Mouse (Mus musculus): ENCODE measurements around the gene Vti1a.

Vti1a gene

DNA sequence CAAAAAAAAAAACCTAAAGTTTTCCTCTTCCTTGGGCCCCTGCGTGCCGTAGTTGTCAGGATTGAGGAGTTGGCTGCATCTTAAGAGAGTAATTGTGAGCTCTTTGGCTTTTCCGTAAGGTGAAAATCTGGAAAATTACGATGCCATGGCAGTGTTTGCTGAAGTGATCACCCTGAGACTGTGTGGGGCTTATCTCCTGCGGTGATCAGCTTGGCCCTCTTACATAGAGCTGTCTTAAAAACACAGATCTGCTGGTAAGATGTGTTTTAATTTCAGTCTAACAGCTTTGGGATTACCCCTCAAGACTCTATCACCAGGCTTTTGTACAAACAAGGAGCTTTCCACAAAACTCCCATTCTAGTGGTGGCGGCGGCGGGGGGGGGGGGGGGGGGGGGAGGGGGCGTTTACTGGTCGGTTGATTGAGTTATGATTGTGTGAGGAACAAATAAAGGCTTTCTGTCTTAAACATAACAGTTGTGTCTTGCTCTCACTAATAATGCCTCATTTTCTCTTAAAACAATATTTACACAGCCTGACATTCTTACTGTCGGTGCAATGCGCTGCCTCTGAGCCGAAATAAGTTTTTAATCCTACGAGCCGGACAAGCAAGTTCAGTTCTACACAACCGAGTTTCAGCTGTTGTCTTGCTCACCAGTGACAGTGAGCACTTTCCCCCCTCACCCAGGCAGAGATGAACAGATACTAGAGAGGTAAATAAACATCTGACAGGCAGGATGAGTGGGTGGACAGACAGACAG, 267.0 kb downstream of the Vti1a start:
- in situ Hi-C loops (cut with MboI, MseI), result no loop called here

DNA sequence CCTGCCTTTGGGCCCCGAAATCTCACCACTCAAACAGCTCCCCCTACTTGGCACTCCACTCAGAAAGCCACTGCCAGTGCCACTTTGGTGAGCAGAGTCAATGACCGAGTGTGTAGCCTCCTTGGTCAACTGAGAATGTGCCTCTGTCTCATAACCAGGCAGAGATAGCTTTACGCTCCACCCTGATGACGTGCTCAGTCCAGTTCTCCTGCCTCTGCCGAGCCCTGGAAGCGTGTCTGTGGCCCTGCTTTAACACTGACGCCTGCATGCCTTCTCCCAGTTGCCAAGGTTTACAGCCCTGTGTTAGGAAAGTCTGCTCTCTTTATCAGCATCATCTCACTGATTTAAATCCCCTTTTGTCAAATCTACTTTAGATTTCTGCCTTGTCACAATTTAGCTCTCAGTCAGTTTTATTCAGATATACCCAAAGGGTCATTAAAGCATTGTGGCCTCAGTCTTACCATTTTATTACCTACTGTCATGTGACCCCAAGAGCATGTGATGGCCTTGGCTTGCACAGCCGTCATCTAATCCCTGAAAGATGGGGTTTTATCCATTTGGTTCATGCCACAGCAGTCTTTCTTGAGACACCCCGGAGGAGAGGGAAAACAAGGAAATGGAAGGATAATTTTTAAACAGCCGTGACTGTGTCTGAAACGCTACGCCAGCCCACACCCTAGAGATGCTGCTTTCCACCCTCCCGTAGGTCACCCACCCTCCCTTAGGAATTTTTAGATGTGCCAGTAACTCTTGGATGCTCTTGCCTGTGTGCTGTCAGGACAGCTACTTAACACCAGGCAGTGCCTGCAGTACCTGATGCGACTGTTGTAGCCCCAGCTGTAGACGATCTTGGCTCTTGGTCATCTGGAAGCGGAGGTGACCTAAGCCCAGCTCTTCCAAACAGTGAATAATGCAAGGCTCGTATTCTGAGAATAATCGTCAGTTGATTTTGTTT, 269.5 kb downstream of the Vti1a start:
- in situ Hi-C loops (cut with MboI, MseI), result no loop called here

DNA sequence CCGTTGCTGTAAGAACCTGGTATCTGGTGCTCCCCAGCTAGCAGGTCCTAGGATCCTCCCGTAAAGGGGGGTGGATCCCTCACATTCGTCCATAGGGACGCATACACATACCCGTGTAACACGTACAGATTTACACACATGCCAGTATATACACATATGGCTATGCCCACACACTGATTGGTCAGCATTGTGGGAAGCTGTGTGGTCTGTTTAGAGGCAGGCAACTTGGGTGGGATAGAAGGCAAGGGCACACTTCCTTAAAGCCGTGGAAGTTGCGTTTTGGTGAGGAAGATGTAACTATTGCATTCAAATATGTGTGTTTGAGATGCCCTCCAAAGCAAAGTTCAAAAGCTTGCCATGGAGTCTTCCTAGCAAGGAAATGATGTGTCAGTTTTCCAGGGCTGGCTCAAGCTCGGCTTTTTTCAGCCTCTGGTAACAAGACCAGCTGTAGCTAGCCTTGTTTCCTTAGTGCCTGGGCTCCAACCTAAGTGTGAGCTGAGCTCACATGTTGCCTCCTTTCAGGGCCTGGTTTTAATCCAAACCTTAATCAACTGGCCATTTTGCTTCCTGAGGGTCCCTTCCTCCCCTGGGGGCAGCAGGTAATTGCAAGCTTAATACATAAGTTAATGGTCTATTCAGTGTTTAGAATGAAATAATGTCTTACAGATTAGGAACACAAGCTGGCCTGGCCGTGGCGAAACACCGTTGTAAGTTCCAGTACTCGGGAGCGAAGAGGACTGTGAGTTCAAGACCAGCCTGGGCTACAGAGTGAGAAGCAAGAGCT, 271.7 kb downstream of the Vti1a start:
- in situ Hi-C loops (cut with MboI, MseI), result no loop called here

DNA sequence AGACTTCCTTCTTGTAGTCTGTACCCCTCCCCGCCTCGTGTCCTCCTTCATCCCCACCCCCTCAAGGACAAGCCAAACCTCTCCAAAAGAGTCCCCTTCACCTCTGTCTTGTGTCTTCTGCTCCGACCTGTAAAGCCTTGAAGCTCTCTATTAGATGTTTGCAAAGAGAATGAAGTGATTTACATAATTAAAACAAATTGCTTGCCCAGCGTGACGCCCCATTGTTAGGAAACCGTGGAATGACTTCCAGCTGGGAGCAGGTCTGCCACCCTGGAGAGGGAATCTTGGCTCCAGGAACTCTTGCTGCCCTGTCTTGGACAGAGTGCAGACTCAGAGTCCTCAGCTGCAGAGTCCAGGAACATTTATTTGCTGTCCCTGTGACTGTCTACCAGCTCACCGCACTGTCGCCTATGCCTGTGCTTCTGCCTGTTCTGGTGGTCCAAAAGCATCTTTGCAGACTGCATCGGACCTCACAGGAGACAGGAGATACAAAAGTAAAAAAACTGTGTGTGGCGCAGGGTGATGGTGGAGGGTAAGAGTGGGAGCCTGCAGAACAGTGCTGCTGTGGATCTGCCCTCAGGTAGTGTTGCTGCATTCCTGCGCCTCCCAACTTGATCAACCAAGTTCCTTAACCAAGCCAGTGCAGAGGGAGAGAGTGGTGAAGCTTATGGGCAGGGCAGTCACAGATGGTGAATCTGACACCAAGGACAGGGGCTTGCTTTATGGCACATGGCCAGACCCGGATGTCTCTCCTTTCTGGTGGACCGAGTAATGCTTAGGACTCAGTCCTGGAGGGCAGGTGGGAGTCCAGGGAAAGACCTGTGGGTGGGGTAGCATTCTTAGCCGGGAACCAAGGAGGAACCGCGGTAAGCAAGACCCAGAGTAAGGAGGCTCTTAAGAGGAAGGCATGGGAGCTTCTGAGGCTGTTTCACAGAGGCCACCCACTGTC, 273.1 kb downstream of the Vti1a start:
- in situ Hi-C loops (cut with MboI, MseI), result no loop called here

DNA sequence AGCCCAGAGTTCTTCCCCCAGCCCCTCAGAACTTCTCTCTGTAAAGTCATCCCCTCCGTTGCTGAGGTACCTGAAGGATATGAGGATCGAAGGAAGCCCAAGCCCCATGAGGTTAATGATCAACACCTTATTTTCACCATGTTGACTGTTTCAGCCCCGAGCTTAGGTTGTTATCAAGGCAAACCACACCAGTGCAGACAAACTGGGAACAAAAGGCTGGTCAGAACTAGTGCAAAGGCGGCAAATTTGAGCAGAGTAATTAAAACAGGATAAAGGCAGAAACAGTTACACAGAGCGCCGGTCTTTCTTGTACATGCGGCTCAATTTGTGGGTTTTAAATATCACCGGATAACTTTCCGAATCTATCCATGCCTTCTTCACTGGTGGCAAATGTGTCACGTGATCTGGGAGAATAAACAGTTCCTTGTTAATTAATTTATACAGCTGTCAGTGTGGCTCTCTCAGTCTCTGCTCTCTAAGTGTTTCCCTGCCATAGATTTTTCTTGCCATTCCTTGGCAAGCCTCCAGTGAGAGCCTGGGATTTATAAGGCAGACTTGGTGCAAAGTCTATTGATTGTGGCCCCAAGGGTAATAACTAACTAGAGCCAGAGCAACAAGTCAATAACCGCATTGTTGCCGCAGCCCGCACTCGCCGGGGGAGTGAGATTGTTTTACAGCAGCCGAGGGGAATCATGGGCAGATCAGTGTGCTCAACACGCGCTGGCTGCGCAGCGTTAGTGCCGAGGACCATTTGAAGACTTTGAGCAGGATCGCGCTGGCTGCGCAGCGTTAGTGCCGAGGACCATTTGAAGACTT, 277.0 kb downstream of the Vti1a start:
- in situ Hi-C loops (cut with MboI, MseI), result no loop called here

GRCm38 (mm10) chr19:55593729-55594444, 277.8 kb downstream of the Vti1a start:
- in situ Hi-C loops (cut with MboI, MseI), result no loop called here

DNA sequence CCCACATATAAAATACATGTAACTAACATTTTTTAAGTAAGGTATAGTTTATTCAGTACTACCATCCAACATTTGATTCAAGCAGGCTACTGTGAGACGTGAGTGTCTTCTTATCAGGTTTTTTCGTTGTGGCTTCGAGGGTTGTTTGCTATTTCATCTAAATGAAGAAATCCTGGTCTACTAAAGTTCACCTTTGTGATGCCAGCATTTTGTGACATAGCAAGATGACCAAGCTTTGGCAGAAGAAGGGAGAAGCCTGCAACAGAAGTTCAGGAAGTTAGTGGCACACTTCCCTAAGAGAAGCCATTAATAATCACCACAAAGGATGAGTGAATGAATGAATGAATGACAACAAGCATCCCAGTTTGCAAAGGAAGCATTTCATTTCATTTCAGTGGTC, 278.4 kb downstream of the Vti1a start:
- in situ Hi-C loops (cut with MboI, MseI), result no loop called here

DNA sequence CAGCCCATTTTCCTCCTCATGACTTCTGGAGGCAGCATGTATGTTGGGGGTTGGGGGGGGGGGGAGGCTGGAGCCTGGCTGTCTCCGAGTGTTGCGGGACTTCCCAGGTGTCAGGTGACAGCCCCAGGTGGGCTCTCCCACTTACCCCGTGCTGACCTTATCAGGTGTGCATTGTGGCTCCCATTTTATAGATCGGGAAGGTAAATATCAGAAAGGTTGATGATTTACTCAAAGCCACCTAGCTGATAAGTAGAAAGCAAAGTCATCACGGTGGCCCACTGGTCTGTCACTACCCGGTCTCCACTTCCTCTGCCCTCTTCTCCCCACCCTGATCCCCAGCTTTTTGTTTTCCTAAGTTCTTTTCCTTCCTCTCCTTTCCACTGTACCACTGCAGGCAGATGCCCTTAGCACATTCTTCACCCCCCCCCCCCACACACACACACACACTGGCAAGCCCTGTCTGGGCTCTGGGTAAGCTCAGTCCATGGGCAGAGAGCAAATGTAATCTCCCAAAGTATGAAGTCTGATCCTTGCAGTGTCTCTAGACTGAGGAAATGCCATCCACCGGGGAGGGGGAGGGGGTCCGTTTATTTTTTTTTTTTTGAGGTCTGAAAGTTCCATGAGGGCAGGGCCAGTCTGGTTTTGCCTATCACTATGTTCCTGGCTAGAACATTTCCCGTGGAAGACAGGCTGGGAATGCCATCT, 280.0 kb downstream of the Vti1a start:
- in situ Hi-C loops (cut with MboI, MseI), result no loop called here

DNA sequence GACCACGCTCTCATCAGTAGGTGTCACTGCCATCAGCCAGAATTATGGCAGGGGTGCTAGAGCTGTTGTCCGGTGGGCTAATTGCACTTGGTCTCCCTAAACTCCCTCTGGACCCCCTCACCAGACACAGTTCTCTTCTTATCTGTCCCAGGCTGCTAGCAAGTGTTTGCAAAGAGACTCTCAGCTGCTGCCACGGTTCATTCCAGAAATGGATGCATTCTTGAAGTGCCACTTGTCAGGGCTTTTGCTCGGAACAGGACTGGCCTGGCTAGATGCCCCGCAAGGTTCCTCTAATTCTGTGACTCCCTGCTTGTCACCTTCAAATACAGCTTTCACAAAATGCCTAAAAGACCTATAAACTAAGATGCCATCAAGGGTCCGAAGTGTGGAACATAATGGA, 280.7 kb downstream of the Vti1a start:
- in situ Hi-C loops (cut with MboI, MseI), result no loop called here

- in situ Hi-C loops (cut with MboI, MseI), result no loop called here
Observed at GRCm38 (mm10) chr19:55597296-55597695, 281.2 kb downstream of the Vti1a start.

DNA sequence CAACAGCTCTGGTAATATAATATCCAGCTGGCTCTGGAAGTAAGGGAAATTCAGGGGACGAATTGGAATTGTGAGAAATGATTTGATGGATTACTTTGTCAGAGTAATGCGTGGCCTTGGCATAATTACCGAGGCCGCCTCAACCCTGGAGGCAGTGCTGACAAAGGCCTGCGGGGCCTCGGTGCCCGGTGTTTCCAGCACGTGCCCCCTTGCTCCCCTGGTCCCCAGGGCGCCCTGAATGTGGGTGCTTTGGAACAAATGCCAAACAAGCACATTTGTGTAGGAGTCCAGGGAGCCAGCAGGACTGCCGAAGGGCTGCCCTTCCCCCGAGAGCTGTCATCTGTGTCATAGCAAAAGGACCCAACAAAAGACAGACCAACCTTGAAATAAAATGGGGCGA, 281.9 kb downstream of the Vti1a start:
- in situ Hi-C loops (cut with MboI, MseI), result no loop called here

DNA sequence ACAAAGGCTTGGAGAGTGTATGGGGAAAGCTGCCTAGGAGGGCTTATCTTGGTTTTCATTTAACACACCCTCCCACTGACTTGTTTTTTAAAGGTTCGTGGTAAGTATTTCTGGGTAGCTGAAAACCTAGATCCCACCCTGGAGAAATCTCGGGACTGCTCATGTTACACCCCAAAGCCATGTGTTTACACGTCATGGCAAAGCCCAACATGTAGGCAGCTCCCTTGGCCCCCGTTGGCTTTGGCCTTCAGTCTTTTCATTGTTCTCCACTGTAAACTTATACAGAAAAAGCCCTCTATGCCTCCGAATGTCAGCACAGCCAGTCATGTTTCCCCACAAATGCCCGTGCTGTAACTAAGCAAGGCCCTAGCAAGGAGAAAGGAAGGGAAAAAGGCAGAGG, 283.0 kb downstream of the Vti1a start:
- in situ Hi-C loops (cut with MboI, MseI), result no loop called here

- in situ Hi-C loops (cut with MboI, MseI), result no loop called here
Observed at GRCm38 (mm10) chr19:55607725-55608124, 291.6 kb downstream of the Vti1a start.

GRCm38 (mm10) chr19:55608858-55609375, 292.8 kb downstream of the Vti1a start:
- in situ Hi-C loops (cut with MboI, MseI), result no loop called here

DNA sequence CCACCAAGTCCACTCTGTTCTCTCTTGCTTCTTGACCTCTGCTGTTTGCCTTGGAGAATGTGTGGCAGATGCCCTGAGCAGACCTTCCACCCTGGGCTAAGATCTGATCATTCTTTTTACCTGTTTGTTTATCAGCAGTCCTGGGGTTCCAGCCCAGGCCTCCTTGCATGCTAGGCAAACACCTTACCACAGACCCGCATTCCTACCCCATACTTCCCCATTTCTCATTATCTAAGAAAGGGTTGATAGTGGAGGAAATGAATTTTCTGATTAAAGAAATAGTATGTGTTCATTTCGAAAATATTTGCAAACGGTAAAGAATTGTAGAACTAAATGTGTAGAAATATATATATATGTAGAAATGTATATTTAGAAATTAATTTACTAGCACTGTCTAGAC, 293.7 kb downstream of the Vti1a start:
- in situ Hi-C loops (cut with MboI, MseI), result no loop called here

- in situ Hi-C loops (cut with MboI, MseI), result no loop called here
Observed at GRCm38 (mm10) chr19:55615743-55616142, 299.6 kb downstream of the Vti1a start.

- in situ Hi-C loops (cut with MboI, MseI), result no loop called here
Observed at GRCm38 (mm10) chr19:55616276-55616675, 300.2 kb downstream of the Vti1a start.

DNA sequence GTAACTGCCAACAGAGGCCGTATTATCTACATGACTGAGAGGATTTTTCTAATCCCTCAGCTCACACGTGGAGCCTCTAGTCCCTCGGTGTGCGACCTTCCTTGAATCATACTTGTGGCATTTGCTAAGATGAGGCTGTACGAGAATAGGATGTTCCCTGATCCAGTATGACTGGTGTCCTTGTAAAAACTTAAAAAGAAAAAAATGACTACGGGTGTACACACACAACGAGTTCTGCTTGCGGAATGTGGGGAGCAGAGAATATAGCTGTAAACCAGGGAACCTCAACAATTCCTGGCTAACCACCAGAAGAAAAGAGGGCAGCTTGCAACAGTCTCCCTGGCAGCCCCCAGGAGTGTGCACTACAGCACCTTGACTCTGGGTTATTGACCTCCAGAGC, 300.8 kb downstream of the Vti1a start:
- in situ Hi-C loops (cut with MboI, MseI), result no loop called here

Measured in T-helper 1 cell (primary cell).